Mouse (Mus musculus): ENCODE measurements around the gene Cass4. TPM values are rescaled to one million over a fixed set of nuclear protein-coding genes. Genes with fewer than 3 reads are reported as not detected.

The Cass4 gene
- polyA plus RNA-seq, 1 experiment from 2014 or later = 1.1 TPM

- H3K36me3 ChIP-seq (ENCODE audit: control insufficient read depth, insufficient read depth, low read length) = no peaks in the 10 kb centered on the region
- no peak overlapping the region for H3K9ac ChIP-seq (ENCODE audit: low read depth, low read length)
- no peaks in the 10 kb centered on the region for H3K4me1 ChIP-seq (ENCODE audit: control insufficient read depth, insufficient read depth, low read length)
- WGBS = 2% methylated on average over 9 of the region's 9 CpGs
- peak; percentile 86 for DNase-seq (ENCODE audit: low spot score)
- H3K4me3 ChIP-seq (ENCODE audit: low read depth, low read length) = no peak overlapping the region
- no peak overlapping the region for H3K4me2 ChIP-seq (ENCODE audit: low read depth, low read length)
- no peak overlapping the region for H3K27ac ChIP-seq (replicated peaks; ENCODE audit: low read depth, low read length)
- no peaks in the 10 kb centered on the region for H3K27me3 ChIP-seq (replicated peaks; ENCODE audit: control insufficient read depth, insufficient read depth, low read length)
- peak; percentile 75 for ATAC-seq (ENCODE audit: low read depth)
- H3K9me3 ChIP-seq (ENCODE audit: control insufficient read depth, low read length) = no peaks in the 10 kb centered on the region
These were observed 18.9 kb downstream of the Cass4 start for GRCm38 (mm10) chr2:172412454-172412853.

GRCm38 (mm10) chr2:172413273-172413672 is 19.7 kb downstream of the Cass4 start:
- Histone ChIP-seq H3K9ac (ENCODE audit: low read depth, low read length) (no peak overlapping the region), H3K36me3 (ENCODE audit: control insufficient read depth, insufficient read depth, low read length) (no peaks in the 10 kb centered on the region), H3K4me2 (ENCODE audit: low read depth, low read length) (no peak overlapping the region), H3K27ac (replicated peaks; ENCODE audit: low read depth, low read length) (no peak overlapping the region), H3K9me3 (ENCODE audit: control insufficient read depth, low read length) (no peaks in the 10 kb centered on the region), H3K27me3 (replicated peaks; ENCODE audit: control insufficient read depth, insufficient read depth, low read length) (no peaks in the 10 kb centered on the region), H3K4me3 (ENCODE audit: low read depth, low read length) (no peak overlapping the region), H3K4me1 (ENCODE audit: control insufficient read depth, insufficient read depth, low read length) (no peaks in the 10 kb centered on the region)
- ATAC-seq (ENCODE audit: low read depth) = peak; percentile 74
- peak; percentile 54 for DNase-seq (ENCODE audit: low spot score)
- 11% methylated on average over 4 of the region's 4 CpGs for WGBS

GRCm38 (mm10) chr2:172413894-172414293 is 20.3 kb downstream of the Cass4 start:
- no peak for ATAC-seq (ENCODE audit: low read depth)
- no peaks in the 10 kb centered on the region for H3K27me3 ChIP-seq (replicated peaks; ENCODE audit: control insufficient read depth, insufficient read depth, low read length)
- H3K9me3 ChIP-seq (ENCODE audit: control insufficient read depth, low read length) = no peaks in the 10 kb centered on the region
- no peak overlapping the region for H3K9ac ChIP-seq (ENCODE audit: low read depth, low read length)
- H3K27ac ChIP-seq (replicated peaks; ENCODE audit: low read depth, low read length) = no peak overlapping the region
- no peak overlapping the region for H3K4me3 ChIP-seq (ENCODE audit: low read depth, low read length)
- no peak overlapping the region for H3K4me2 ChIP-seq (ENCODE audit: low read depth, low read length)
- no peaks in the 10 kb centered on the region for H3K4me1 ChIP-seq (ENCODE audit: control insufficient read depth, insufficient read depth, low read length)
- 44% methylated on average over 5 of the region's 5 CpGs for WGBS
- no peaks in the 10 kb centered on the region for H3K36me3 ChIP-seq (ENCODE audit: control insufficient read depth, insufficient read depth, low read length)
- DNase-seq (ENCODE audit: low spot score) = no peak

GRCm38 (mm10) chr2:172416218-172416617 is 22.6 kb downstream of the Cass4 start:
- Histone ChIP-seq H3K36me3 (ENCODE audit: control insufficient read depth, insufficient read depth, low read length) (no peaks in the 10 kb centered on the region), H3K9me3 (ENCODE audit: control insufficient read depth, low read length) (no peaks in the 10 kb centered on the region), H3K9ac (ENCODE audit: low read depth, low read length) (no peak overlapping the region), H3K4me1 (ENCODE audit: control insufficient read depth, insufficient read depth, low read length) (no peaks in the 10 kb centered on the region), H3K4me3 (ENCODE audit: low read depth, low read length) (no peak overlapping the region), H3K4me2 (ENCODE audit: low read depth, low read length) (no peak overlapping the region), H3K27me3 (replicated peaks; ENCODE audit: control insufficient read depth, insufficient read depth, low read length) (no peaks in the 10 kb centered on the region), H3K27ac (replicated peaks; ENCODE audit: low read depth, low read length) (no peak overlapping the region)
- no peak for DNase-seq (ENCODE audit: low spot score)
- ATAC-seq (ENCODE audit: low read depth) = no peak
- 56% methylated on average over 12 of the region's 12 CpGs for WGBS

- H3K4me3 ChIP-seq (ENCODE audit: low read depth, low read length) = no peak overlapping the region
- H3K4me2 ChIP-seq (ENCODE audit: low read depth, low read length) = no peak overlapping the region
- no peaks in the 10 kb centered on the region for H3K9me3 ChIP-seq (ENCODE audit: control insufficient read depth, low read length)
- no peaks in the 10 kb centered on the region for H3K27me3 ChIP-seq (replicated peaks; ENCODE audit: control insufficient read depth, insufficient read depth, low read length)
- DNase-seq (ENCODE audit: low spot score) (no peak), ATAC-seq (ENCODE audit: low read depth) (no peak)
- H3K36me3 ChIP-seq (ENCODE audit: control insufficient read depth, insufficient read depth, low read length) = no peaks in the 10 kb centered on the region
- H3K27ac ChIP-seq (replicated peaks; ENCODE audit: low read depth, low read length) = no peak overlapping the region
- no peaks in the 10 kb centered on the region for H3K4me1 ChIP-seq (ENCODE audit: control insufficient read depth, insufficient read depth, low read length)
- H3K9ac ChIP-seq (ENCODE audit: low read depth, low read length) = no peak overlapping the region
- 79% methylated on average over 5 of the region's 5 CpGs for WGBS
These were observed 23.3 kb downstream of the Cass4 start for GRCm38 (mm10) chr2:172416876-172417275.

GRCm38 (mm10) chr2:172418208-172418607 is 24.6 kb downstream of the Cass4 start:
- Histone ChIP-seq H3K36me3 (ENCODE audit: control insufficient read depth, insufficient read depth, low read length) (no peaks in the 10 kb centered on the region), H3K4me1 (ENCODE audit: control insufficient read depth, insufficient read depth, low read length) (no peaks in the 10 kb centered on the region), H3K4me2 (ENCODE audit: low read depth, low read length) (no peak overlapping the region), H3K27ac (replicated peaks; ENCODE audit: low read depth, low read length) (no peak overlapping the region), H3K4me3 (ENCODE audit: low read depth, low read length) (no peak overlapping the region), H3K9me3 (ENCODE audit: control insufficient read depth, low read length) (no peaks in the 10 kb centered on the region), H3K9ac (ENCODE audit: low read depth, low read length) (no peak overlapping the region), H3K27me3 (replicated peaks; ENCODE audit: control insufficient read depth, insufficient read depth, low read length) (no peaks in the 10 kb centered on the region)
- WGBS = 84% methylated on average over 5 of the region's 5 CpGs
- no peak for ATAC-seq (ENCODE audit: low read depth)
- DNase-seq (ENCODE audit: low spot score) = no peak

- DNase-seq (ENCODE audit: low spot score) = peak; percentile 34
- Histone ChIP-seq H3K27ac (replicated peaks; ENCODE audit: low read depth, low read length) (no peak overlapping the region), H3K4me1 (ENCODE audit: control insufficient read depth, insufficient read depth, low read length) (no peaks in the 10 kb centered on the region), H3K4me3 (ENCODE audit: low read depth, low read length) (no peak overlapping the region), H3K9ac (ENCODE audit: low read depth, low read length) (no peak overlapping the region), H3K27me3 (replicated peaks; ENCODE audit: control insufficient read depth, insufficient read depth, low read length) (no peaks in the 10 kb centered on the region), H3K4me2 (ENCODE audit: low read depth, low read length) (no peak overlapping the region), H3K9me3 (ENCODE audit: control insufficient read depth, low read length) (no peaks in the 10 kb centered on the region), H3K36me3 (ENCODE audit: control insufficient read depth, insufficient read depth, low read length) (no peaks in the 10 kb centered on the region)
- 75% methylated on average over 1 of the region's 1 CpGs for WGBS
- no peak for ATAC-seq (ENCODE audit: low read depth)
These were observed 37.0 kb downstream of the Cass4 start for GRCm38 (mm10) chr2:172430609-172431008.

GRCm38 (mm10) chr2:172433746-172434145 is 40.2 kb downstream of the Cass4 start:
- Histone ChIP-seq H3K4me1 (ENCODE audit: control insufficient read depth, insufficient read depth, low read length) (no peaks in the 10 kb centered on the region), H3K4me3 (ENCODE audit: low read depth, low read length) (no peak overlapping the region), H3K36me3 (ENCODE audit: control insufficient read depth, insufficient read depth, low read length) (no peaks in the 10 kb centered on the region), H3K27ac (replicated peaks; ENCODE audit: low read depth, low read length) (no peak overlapping the region), H3K9me3 (ENCODE audit: control insufficient read depth, low read length) (no peaks in the 10 kb centered on the region), H3K27me3 (replicated peaks; ENCODE audit: control insufficient read depth, insufficient read depth, low read length) (no peaks in the 10 kb centered on the region), H3K4me2 (ENCODE audit: low read depth, low read length) (no peak overlapping the region), H3K9ac (ENCODE audit: low read depth, low read length) (no peak overlapping the region)
- ATAC-seq (ENCODE audit: low read depth) (no peak), DNase-seq (ENCODE audit: low spot score) (no peak)
- WGBS = 43% methylated on average over 5 of the region's 5 CpGs

- Histone ChIP-seq H3K36me3 (ENCODE audit: control insufficient read depth, insufficient read depth, low read length) (no peaks in the 10 kb centered on the region), H3K4me1 (ENCODE audit: control insufficient read depth, insufficient read depth, low read length) (peaks cover 12% of the 10 kb centered on the region), H3K4me3 (ENCODE audit: low read depth, low read length) (no peak overlapping the region), H3K27me3 (replicated peaks; ENCODE audit: control insufficient read depth, insufficient read depth, low read length) (no peaks in the 10 kb centered on the region), H3K27ac (replicated peaks; ENCODE audit: low read depth, low read length) (no peak overlapping the region), H3K4me2 (ENCODE audit: low read depth, low read length) (no peak overlapping the region), H3K9ac (ENCODE audit: low read depth, low read length) (no peak overlapping the region), H3K9me3 (ENCODE audit: control insufficient read depth, low read length) (no peaks in the 10 kb centered on the region)
- 58% methylated on average over 16 of the region's 16 CpGs for WGBS
- DNase-seq (ENCODE audit: low spot score) (no peak), ATAC-seq (ENCODE audit: low read depth) (no peak)
These were observed 43.9 kb downstream of the Cass4 start for GRCm38 (mm10) chr2:172437371-172437952.

Data from embryonic facial prominence, embryonic 14.5 days (tissue).